Mouse (Mus musculus) ES-E14 (cell line): ENCODE measurements around the gene Itsn1. TPM values are rescaled to one million over a fixed set of nuclear protein-coding genes. Genes with fewer than 3 reads are reported as not detected.
A peak's percentile ranks its signal among the peaks of the same experiment; 100 is the strongest.

Source experiments
- DNase-seq: peaks from one replicate; pipeline ENCODE4 v3.0.0-alpha.2; 2013; ENCODE audit warnings: low read depth, low spot score
- H3K27ac ChIP-seq: 2 replicates; pipeline ENCODE4 v1.5.1; 2012; ENCODE audit warnings: low read depth, mild to moderate bottlenecking, low read length, moderate library complexity, mixed read lengths; ENCODE audit not compliant: poor library complexity, insufficient read depth, severe bottlenecking
- H3K36me3 ChIP-seq: 2 replicates; pipeline ENCODE4 v1.6.1; 2012; ENCODE audit warnings: mild to moderate bottlenecking, low read length, moderate library complexity, mixed read lengths; ENCODE audit not compliant: control insufficient read depth, poor library complexity, insufficient read depth, severe bottlenecking
- H3K4me1 ChIP-seq, 2 experiments: fragments of 150-350 bp in 1 of 2; sonication (generic) in 1 of 2; 2 replicates each; pipeline ENCODE4 v1.6.1; 2012; ENCODE audit warnings: low read length in 2 of 2, mild to moderate bottlenecking in 1 of 2, mixed read lengths in 1 of 2; ENCODE audit not compliant: control insufficient read depth in 2 of 2, insufficient read depth in 2 of 2, poor library complexity in 1 of 2
- H3K4me3 ChIP-seq, 2 experiments: fragments of 150-350 bp in 1 of 2; sonication (generic) in 1 of 2; 2 replicates each; pipeline ENCODE4 v1.5.1; 2012; ENCODE audit warnings: low read length in 2 of 2, low read depth in 1 of 2, mild to moderate bottlenecking in 1 of 2, mixed read lengths in 1 of 2; ENCODE audit not compliant: insufficient read depth in 1 of 2, poor library complexity in 1 of 2, severe bottlenecking in 1 of 2
- H3K9ac ChIP-seq: 2 replicates; pipeline ENCODE4 v1.6.1; 2012; ENCODE audit warnings: low read depth, mild to moderate bottlenecking, low read length, mixed read lengths; ENCODE audit not compliant: poor library complexity, insufficient read depth, severe bottlenecking
- H3K9me3 ChIP-seq: fragments of 150-350 bp; sonication (generic); 2 replicates; pipeline ENCODE4 v1.6.1; 2012; ENCODE audit warnings: low read depth, mild to moderate bottlenecking, low read length; ENCODE audit not compliant: control insufficient read depth, insufficient read depth
- CHD2 ChIP-seq: IDR thresholded peaks from 2 replicates; pipeline ENCODE4 v1.6.1; 2014; ENCODE audit warnings: mild to moderate bottlenecking, low read depth, low read length, inconsistent platforms
- HCFC1 ChIP-seq: IDR thresholded peaks from 2 replicates; pipeline ENCODE4 v1.6.1; 2012; ENCODE audit warnings: low read length, inconsistent platforms, borderline replicate concordance; ENCODE audit not compliant: insufficient read depth
- MAFK ChIP-seq: IDR thresholded peaks from 2 replicates; pipeline ENCODE4 v1.6.1; 2014; ENCODE audit warnings: mild to moderate bottlenecking, low read depth, low read length, inconsistent platforms; ENCODE audit not compliant: insufficient read depth
- ZC3H11A ChIP-seq: IDR thresholded peaks from 2 replicates; pipeline ENCODE4 v1.6.1; 2012; ENCODE audit warnings: low read depth, mild to moderate bottlenecking, inconsistent platforms, low read length, borderline replicate concordance
- ZNF384 ChIP-seq: IDR thresholded peaks from 2 replicates; pipeline ENCODE4 v1.6.1; 2012; ENCODE audit warnings: low read depth, low read length, inconsistent platforms
- in situ Hi-C, 2 experiments: fragments of 600-800 bp; cut with MboI; formaldehyde crosslinking; loops; one replicate each; pipeline ENCODE4 v1.15.1; 2025; ENCODE audit warnings: low sequenced_read_pairs in 2 of 2, inconsistent platforms in 1 of 2; ENCODE audit not compliant: unreplicated experiment in 2 of 2
- total RNA-seq: library from RNA; depleted of rRNA; stranded (reverse); fragments of 300-350 nt; gene quantifications from 2 replicates; pipeline ENCODE4 v1.2.3, GENCODE M21; 2012

Gene Itsn1
- total RNA-seq, 1 experiment = 28.6 TPM

GRCm38 (mm10) chr16:91716927-91717349, 12.1 kb upstream of the Itsn1 start:
- Histone ChIP-seq H3K4me1 (peaks cover 0 to 11% of the 10 kb centered on the region in 2 experiments; a peak in 1 of 4 replicates), H3K9ac (no peak overlapping the region), H3K9me3 (no peaks in the 10 kb centered on the region; the same call in 1 of the 2 replicates), H3K4me3 (no peak overlapping the region), H3K36me3 (peaks cover 15% of the 10 kb centered on the region), H3K27ac (peak overlapping the region; percentile 11; the same call in 1 of the 2 replicates)
- no peak for TF ChIP-seq ZC3H11A
- no peak for DNase-seq
- in situ Hi-C loops = loop anchor here (25.0 kb wide), 1 partner anchor 195 kb away; no protein-coding TSS in a partner anchor

GRCm38 (mm10) chr16:91717399-91717798, 11.7 kb upstream of the Itsn1 start:
- H3K36me3 ChIP-seq = peaks cover 14% of the 10 kb centered on the region

GRCm38 (mm10) chr16:91724247-91724646, 4.8 kb upstream of the Itsn1 start:
- no peaks in the 10 kb centered on the region for H3K9me3 ChIP-seq
- peaks cover 9% of the 10 kb centered on the region; the same call in 1 of the 2 replicates for H3K36me3 ChIP-seq
- in situ Hi-C loops = loop anchor here (25.0 kb wide), 1 partner anchor 188 kb away; no protein-coding TSS in a partner anchor
- no peak for TF ChIP-seq ZNF384
- TF ChIP-seq CHD2 = no peak
- TF ChIP-seq HCFC1 = no peak
- peak; percentile 45; the same call in 1 of the 2 replicates for TF ChIP-seq ZC3H11A
- TF ChIP-seq MAFK = no peak
- DNase-seq = peak; percentile 51
- H3K9ac ChIP-seq = no peak overlapping the region
- peaks cover 0 to 10% of the 10 kb centered on the region in 2 experiments; a peak in 1 of 4 replicates for H3K4me1 ChIP-seq
- no peak overlapping the region for H3K4me3 ChIP-seq
- H3K27ac ChIP-seq = no peak overlapping the region

More at GRCm38 (mm10) chr16:91717399-91717798, 11.7 kb upstream of the Itsn1 start:
- H3K4me1 ChIP-seq = peaks cover 0 to 11% of the 10 kb centered on the region in 2 experiments; a peak in 1 of 4 replicates
- no peaks in the 10 kb centered on the region; the same call in 1 of the 2 replicates for H3K9me3 ChIP-seq
- H3K4me3 ChIP-seq = no peak overlapping the region
- in situ Hi-C loops = loop anchor here (25.0 kb wide), 1 partner anchor 195 kb away; no protein-coding TSS in a partner anchor
- no peak for DNase-seq
- H3K27ac ChIP-seq = no peak overlapping the region
- no peak overlapping the region for H3K9ac ChIP-seq
- TF ChIP-seq CHD2 (no peak), ZNF384 (no peak), HCFC1 (no peak), ZC3H11A (no peak), MAFK (no peak)

- peaks cover 4% of the 10 kb centered on the region; the same call in 1 of the 2 replicates for H3K36me3 ChIP-seq
- no peak for DNase-seq
- peak overlapping the region; percentile 72 to 99 for H3K4me3 ChIP-seq
- peak overlapping the region; percentile 62 for H3K9ac ChIP-seq
- H3K9me3 ChIP-seq = no peaks in the 10 kb centered on the region
- in situ Hi-C loops = no loop called here
- no peak overlapping the region for H3K27ac ChIP-seq
- TF ChIP-seq ZC3H11A = no peak
- TF ChIP-seq CHD2 = no peak
- no peak for TF ChIP-seq MAFK
- no peak for TF ChIP-seq HCFC1
- no peak for TF ChIP-seq ZNF384
- H3K4me1 ChIP-seq = peaks cover 0 to 3% of the 10 kb centered on the region in 2 experiments; a peak in 1 of 4 replicates
Observed at GRCm38 (mm10) chr16:91727433-91727832, 1.6 kb upstream of the Itsn1 start.
